Mouse (Mus musculus) heart, adult 11 months (tissue): ENCODE data around the gene Ndufs6.

Source experiments
- DNase-seq: peaks from one replicate; pipeline ENCODE4 v3.0.0; 2022

The Ndufs6 gene

GRCm38 (mm10) chr13:73327827-73328698 is at the start of gene Ndufs6, which contains the start of gene Mrpl36:
Ndufs6 (minus strand) TSS chr13:73328542.
Mrpl36 (plus strand) TSS chr13:73328513.
- peak; percentile 99 for DNase-seq

GRCm38 (mm10) chr13:73377637-73378036 is 49.3 kb upstream of the Ndufs6 start:
- peak; percentile 83 for DNase-seq

DNA sequence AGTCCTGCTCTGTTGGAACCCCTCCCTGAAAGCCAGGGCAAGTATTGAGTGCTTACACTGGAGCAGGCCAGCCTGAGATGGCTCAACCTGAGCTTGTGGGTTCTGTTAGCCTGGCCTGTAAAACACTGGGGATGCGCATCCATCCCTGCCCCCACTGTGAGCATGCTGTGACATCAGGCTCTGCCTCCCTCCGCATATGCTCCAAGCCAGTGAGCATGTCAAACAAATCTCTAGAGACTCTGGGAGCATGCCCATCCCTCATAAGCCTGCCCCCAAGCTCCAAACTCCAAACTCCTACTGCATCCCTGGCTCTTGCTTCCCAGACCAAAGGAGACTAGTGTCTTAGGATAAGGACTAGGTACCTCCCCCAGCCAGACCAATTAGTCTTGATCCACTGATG is 46.3 kb upstream of the Ndufs6 start:
- no peak for DNase-seq

GRCm38 (mm10) chr13:73373367-73373766 is 45.0 kb upstream of the Ndufs6 start:
- DNase-seq, result no peak

DNA sequence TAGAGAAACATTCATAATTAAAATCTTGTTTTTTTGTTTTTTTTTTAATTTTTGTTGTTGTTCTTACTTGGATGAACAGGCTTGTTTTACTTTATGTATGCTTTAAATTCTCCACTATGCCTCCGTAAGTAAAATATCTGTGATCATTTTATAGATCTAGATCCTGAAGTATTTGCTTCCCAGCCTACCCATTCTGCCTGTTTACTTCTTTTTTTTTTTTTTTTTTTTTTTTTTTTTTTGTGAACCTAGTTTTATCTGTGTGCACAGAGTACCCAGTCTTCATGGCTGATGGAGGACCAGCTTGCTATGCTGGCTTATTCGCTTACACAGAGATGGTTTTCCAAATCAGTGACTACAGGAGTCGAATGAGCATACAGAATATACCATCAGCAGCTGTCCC is 28.8 kb upstream of the Ndufs6 start:
- DNase-seq, result no peak

GRCm38 (mm10) chr13:73352491-73352890 is 24.1 kb upstream of the Ndufs6 start:
- no peak for DNase-seq

- no peak for DNase-seq
Observed at GRCm38 (mm10) chr13:73351910-73352309, 23.6 kb upstream of the Ndufs6 start.

DNA sequence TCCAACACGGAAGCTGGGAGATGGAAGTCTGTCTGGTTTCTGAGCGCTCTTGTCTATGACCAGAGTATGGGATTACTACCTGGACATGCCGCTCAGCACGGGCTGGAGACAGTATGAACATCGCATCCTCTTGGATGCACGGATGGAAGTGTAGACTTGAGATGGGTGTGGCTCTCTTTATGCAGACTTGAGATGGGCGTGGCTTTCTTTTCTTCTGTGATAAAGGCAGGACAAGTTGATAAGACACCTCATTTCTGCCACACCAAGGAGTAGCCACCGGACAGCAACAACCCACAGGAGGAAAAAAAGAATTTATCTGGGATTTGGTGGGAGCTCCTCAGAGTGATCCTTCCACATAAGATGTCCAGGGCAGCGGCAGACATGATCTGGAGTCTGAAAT is 22.4 kb upstream of the Ndufs6 start:
- no peak for DNase-seq

- DNase-seq, result no peak
Observed at GRCm38 (mm10) chr13:73347922-73348650, 19.7 kb upstream of the Ndufs6 start.

GRCm38 (mm10) chr13:73347171-73347570 is 18.8 kb upstream of the Ndufs6 start:
- DNase-seq, result no peak

- no peak for DNase-seq
Observed at GRCm38 (mm10) chr13:73346743-73347142, 18.4 kb upstream of the Ndufs6 start.

- no peak for DNase-seq
Observed at GRCm38 (mm10) chr13:73346131-73346530, 17.8 kb upstream of the Ndufs6 start.

DNA sequence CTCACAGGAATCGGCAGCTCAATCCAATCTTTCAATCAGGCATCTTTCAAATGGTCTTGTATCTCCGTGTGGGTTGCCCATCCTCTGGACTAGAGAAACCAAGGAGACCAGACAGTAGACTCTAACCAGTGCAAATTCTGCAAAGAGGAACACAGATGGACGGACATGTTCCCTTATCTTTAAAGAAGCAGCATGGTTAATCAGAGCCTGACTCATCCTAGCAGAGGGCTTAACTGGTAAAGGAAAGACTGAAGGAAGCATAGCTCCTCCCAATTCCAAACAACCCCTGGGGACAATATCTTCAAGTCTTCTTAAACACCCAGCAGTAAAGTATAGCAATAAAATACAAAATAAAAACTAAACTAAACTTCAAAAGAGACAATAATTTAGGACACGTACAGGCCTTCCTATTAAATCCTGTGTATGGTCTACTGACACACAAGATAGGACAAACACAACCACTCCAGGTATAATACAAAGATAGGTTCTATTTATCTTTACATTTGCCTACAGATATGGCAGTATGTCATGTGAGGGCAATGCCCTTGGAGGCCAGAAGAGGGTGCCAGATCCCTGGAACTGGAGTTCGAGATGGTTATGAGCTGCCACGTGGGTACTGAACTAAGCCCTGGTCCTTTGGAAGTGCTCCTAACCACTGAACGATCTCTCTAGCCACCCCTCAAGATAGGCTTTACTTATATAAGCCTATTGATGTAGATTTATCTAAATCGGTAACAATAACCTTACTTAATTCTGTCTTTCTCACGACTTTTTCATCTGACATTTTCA is 17.0 kb upstream of the Ndufs6 start:
- no peak for DNase-seq

- no peak for DNase-seq
Observed at GRCm38 (mm10) chr13:73336753-73337152, 8.4 kb upstream of the Ndufs6 start.

DNA sequence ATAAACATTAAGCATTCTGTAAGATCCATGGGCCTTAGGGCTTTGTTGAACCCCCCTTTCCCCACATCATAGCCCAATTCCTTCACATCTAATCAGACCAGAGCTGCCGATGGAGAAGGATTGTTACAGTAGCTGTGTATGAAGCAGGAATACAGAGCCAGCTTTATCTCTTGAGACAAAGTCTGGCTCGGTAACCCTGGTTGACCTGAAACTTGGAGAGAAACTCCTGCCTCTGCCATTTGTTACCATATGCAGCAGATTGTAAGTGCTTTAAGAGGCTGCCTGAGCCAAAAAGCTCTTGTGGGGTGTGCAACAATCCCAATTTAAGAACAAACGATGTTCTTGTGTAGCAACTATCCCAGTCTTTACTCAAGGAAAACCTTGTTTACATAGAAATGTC is 3.4 kb upstream of the Ndufs6 start:
- no peak for DNase-seq

GRCm38 (mm10) chr13:73330844-73331501 is 2.6 kb upstream of the Ndufs6 start:
- DNase-seq, result peak; percentile 99

GRCm38 (mm10) chr13:73323406-73323805 is 4.9 kb downstream of the Ndufs6 start:
- DNase-seq, result peak; percentile 87

- peak; percentile 89 for DNase-seq
Observed at GRCm38 (mm10) chr13:73322626-73323025, 5.7 kb downstream of the Ndufs6 start.

DNA sequence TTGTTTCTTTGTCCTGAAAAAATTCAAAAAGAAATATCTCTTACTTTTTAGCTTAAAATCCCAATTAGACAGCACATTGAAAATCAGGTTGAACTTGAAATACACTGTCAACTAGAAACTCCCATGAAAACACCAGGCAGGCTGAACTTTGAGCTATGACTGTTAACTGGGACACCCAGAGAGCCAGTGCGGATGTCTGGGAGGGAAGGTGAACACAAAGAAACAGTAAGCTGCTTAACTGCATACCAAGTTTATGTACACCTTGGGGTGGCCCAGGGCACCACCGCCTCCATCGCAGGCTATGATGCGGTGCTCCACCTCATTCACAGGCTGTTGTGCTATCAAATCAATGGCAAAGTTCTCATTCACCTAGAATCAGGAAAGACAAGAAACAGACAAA is 8.3 kb downstream of the Ndufs6 start:
- DNase-seq, result no peak

GRCm38 (mm10) chr13:73310183-73310929 is 18.0 kb downstream of the Ndufs6 start:
- no peak for DNase-seq

DNA sequence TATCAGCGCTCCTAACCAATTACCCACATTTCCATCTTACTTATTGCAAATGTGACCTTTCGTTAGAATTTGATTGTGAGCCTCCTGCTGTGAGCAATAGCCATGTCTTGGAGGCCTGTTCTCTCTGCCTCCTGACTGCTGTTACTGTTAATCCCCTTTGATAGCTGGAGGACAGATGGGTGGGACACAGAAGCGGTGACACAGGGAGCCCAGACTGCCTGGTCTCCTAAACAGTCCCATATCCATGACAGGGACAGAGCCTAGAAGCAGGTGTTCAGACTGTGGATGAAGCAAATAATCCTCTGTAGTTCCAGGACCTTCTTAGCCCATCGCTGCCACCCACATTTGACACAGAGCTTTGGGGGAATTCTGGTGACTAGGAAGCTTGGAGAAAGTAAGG is 21.9 kb downstream of the Ndufs6 start:
- no peak for DNase-seq

DNA sequence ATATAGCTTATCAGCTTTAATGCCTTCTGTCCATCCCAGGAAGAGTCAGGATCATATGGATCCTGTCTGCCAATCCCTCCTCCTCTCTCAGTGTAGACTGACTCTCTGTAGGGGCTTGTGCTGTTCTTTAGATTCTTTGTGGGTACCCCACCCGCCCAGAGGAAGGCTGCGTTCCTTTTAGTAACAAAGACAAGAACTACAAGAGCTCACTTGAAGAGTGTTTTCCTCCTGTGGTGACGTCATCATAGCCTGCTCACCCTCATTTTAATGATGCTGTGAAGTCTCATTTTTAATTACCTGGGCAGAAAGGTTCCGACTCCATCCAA is 22.3 kb downstream of the Ndufs6 start:
- DNase-seq, result no peak
